Mouse (Mus musculus) midbrain, embryonic 11.5 days (tissue): Measurements from ENCODE around the gene Jmjd1c. TPM values are rescaled to one million over a fixed set of nuclear protein-coding genes. Genes with fewer than 3 reads are reported as not detected.

Experiments used
- ATAC-seq: fragments of 200-750 bp; cut with Nextera tagmentation; 2 replicates; pipeline ENCODE4 v1.8.0; 2017; ENCODE audit warnings: moderate TSS enrichment, moderate library complexity; ENCODE audit not compliant: low FRiP score
- DNase-seq: peaks from one replicate; pipeline ENCODE4 v3.0.0; 2015; ENCODE audit warnings: low spot score; ENCODE audit errors: missing footprints
- H3K27ac ChIP-seq: fragments of 300-500 bp; sonication (generic); 2 replicates; pipeline ENCODE4 v1.5.1; 2014; ENCODE audit warnings: low read depth, low read length
- H3K27me3 ChIP-seq: fragments of 300-500 bp; sonication (generic); 2 replicates; pipeline ENCODE4 v1.6.1; 2014; ENCODE audit warnings: mild to moderate bottlenecking, low read length, moderate library complexity, mixed read lengths; ENCODE audit not compliant: control insufficient read depth, insufficient read depth
- H3K36me3 ChIP-seq: fragments of 300-500 bp; sonication (generic); 2 replicates; pipeline ENCODE4 v1.6.1; 2014; ENCODE audit warnings: mild to moderate bottlenecking, low read length, moderate library complexity, mixed read lengths; ENCODE audit not compliant: control insufficient read depth, insufficient read depth
- H3K4me1 ChIP-seq: fragments of 300-500 bp; sonication (generic); 2 replicates; pipeline ENCODE4 v1.6.1; 2014; ENCODE audit warnings: low read length; ENCODE audit not compliant: control insufficient read depth, insufficient read depth
- H3K4me2 ChIP-seq: fragments of 300-500 bp; sonication (generic); 2 replicates; pipeline ENCODE4 v1.6.1; 2014; ENCODE audit warnings: mild to moderate bottlenecking, moderate library complexity
- H3K4me3 ChIP-seq: fragments of 300-500 bp; sonication (generic); 2 replicates; pipeline ENCODE4 v1.5.1; 2014; ENCODE audit warnings: low read depth, low read length
- H3K9ac ChIP-seq: fragments of 300-500 bp; sonication (generic); 2 replicates; pipeline ENCODE4 v1.6.1; 2014; ENCODE audit warnings: low read length
- H3K9me3 ChIP-seq: fragments of 300-500 bp; sonication (generic); 2 replicates; pipeline ENCODE4 v1.6.1; 2016; ENCODE audit warnings: low read length; ENCODE audit not compliant: control insufficient read depth
- WGBS: fragments of 180-500 bp; shearing (Covaris S2); extraction: QIAGEN DNeasy Blood & Tissue Kit; methylation state at CpG from one replicate; pipeline ENCODE4 v1.1.7; 2014; 5-methylcytosine and 5-hydroxymethylcytosine counted together
- polyA plus RNA-seq: library from polyadenylated mRNA; unstranded; fragments of >200 nt; fragmentation: Nextera tagmentation; extraction: Ambion mirVana; gene quantifications from 2 replicates; pipeline ENCODE4 v1.2.1, GENCODE M21; 2014

The Jmjd1c gene
- polyA plus RNA-seq, 1 experiment from 2014 or later: 46.9 TPM

DNA sequence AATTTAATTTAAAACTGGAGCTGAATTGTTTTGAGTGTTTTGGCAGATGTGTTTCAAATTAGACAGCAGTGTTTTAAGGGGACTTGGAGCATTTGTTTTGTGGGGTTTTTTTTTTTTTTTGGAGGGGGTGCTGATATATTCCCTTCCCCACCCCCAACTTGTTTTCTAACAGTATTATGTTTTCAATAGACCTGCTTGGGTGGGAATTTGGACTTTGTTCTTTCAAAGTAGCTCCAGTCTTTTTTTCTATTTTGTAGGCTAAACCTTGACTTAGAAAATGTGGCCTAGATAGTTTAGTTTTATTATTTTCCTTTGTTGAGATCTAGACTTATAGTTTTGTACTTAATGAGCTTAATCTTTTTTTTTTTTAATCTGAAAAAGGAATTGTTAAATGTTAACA, 90.6 kb downstream of the Jmjd1c start:
- Histone ChIP-seq H3K4me2 (peak overlapping the region; percentile 67), H3K9me3 (no peaks in the 10 kb centered on the region), H3K4me1 (peaks cover 14% of the 10 kb centered on the region), H3K27ac (no peak overlapping the region; the same call in 1 of the 2 replicates), H3K36me3 (no peaks in the 10 kb centered on the region), H3K27me3 (no peaks in the 10 kb centered on the region), H3K9ac (no peak overlapping the region; the same call in 1 of the 2 replicates), H3K4me3 (peak overlapping the region; percentile 44)
- ATAC-seq (no peak), DNase-seq (no peak)

DNA sequence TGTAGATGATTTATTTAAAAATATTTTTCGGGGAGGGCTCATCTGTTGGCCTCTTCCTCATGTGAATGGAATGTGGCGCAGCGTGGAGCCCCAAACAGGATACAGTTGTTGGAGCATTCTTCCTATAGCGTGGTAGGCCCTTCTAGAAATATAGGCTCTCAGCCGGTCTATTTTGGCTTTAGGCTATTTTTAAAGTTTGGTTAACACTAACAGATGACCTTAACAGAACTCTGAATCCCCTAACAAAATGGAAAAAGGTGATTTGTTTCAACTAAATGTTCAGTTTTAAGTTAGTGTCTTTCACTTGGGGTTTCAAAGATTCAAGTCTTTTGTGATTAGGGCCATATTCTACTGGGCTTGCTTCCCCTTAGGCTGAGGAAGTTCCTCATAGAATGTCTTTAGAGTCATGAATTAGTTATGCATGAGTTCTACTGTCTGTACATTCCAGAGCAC, 91.1 kb downstream of the Jmjd1c start:
- H3K27me3 ChIP-seq: no peaks in the 10 kb centered on the region
- ATAC-seq: no peak

DNA sequence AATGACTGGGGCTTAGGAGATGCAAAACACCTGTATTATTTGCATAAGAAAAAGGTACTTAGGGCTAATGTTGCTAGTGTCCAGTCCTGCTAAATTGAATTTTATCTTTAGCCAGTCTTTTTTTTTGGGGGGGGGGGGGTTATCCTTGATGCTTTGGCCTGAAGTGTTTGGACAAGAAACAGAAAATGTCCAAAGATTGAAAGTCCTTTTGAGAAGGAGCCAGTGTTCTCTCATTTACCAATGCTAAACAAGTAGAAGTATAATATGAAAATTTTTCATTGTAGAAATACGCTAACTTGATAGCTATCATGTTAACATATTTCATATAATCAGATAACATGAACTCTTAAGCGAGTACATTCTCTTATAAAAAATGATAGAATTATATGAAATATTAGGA, 92.0 kb downstream of the Jmjd1c start:
- DNase-seq (no peak), ATAC-seq (no peak)
- no peak overlapping the region for H3K27ac ChIP-seq
- H3K4me2 ChIP-seq: peak overlapping the region; percentile 67; the same call in 1 of the 2 replicates
- H3K36me3 ChIP-seq: no peaks in the 10 kb centered on the region
- H3K9ac ChIP-seq: no peak overlapping the region
- no peaks in the 10 kb centered on the region for H3K27me3 ChIP-seq
- H3K9me3 ChIP-seq: no peaks in the 10 kb centered on the region
- 85% methylated on average over 2 of the region's 2 CpGs for WGBS
- H3K4me1 ChIP-seq: peaks cover 14% of the 10 kb centered on the region
- H3K4me3 ChIP-seq: peak overlapping the region; percentile 1; the same call in 1 of the 2 replicates

More for the DNA sequence above, 91.1 kb downstream of the Jmjd1c start:
- peaks cover 14% of the 10 kb centered on the region for H3K4me1 ChIP-seq
- no peaks in the 10 kb centered on the region for H3K36me3 ChIP-seq
- H3K9ac ChIP-seq: peak overlapping the region; percentile 57
- peak overlapping the region; percentile 14; the same call in 1 of the 2 replicates for H3K27ac ChIP-seq
- H3K4me2 ChIP-seq: peak overlapping the region; percentile 67
- no peaks in the 10 kb centered on the region for H3K9me3 ChIP-seq
- DNase-seq: peak; percentile 91
- 8% methylated on average over 5 of the region's 5 CpGs for WGBS
- H3K4me3 ChIP-seq: peak overlapping the region; percentile 28

DNA sequence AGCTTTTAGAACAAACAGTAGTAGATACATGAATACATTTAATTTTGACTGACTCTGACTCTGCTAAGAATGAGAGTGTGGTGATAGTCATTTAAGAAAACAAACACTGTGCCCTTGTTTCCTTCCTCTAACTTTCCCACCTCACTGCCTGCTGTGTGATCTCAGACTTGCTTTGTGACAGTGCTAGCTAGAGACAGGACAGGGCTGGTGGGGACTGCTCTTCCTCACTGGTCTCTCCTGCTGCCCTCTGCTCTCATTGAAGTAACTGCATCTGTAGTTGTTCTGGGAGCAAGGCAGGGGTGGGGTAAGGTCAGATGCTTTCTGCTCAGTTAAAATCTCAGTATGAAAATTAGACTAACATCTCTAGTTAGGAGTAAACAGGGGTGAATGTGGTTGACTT, 93.1 kb downstream of the Jmjd1c start:
- no peak for DNase-seq
- no peak overlapping the region for H3K27ac ChIP-seq

DNA sequence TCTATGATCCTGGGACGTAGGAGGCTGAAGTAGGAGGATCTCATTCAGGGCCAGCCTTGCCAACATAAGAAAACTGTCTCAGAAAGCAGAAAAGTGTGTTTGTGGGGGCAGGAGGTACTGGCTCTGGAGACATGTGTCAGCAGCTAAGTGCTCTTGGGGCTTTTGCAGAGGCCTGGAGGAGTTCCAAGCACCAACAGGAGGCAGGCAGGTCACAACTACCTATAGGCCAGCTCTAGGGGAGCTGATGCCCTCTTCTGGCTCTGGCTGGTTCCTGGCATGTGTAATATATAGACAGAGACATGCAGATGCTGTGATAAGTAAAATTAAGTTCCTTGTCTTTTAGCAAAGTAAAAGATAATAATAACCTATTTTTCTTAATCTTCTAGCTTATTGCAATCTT, 94.3 kb downstream of the Jmjd1c start:
- 83% methylated on average over 1 of the region's 1 CpGs for WGBS
- no peaks in the 10 kb centered on the region for H3K36me3 ChIP-seq
- H3K4me3 ChIP-seq: no peak overlapping the region
- no peak overlapping the region for H3K27ac ChIP-seq
- no peaks in the 10 kb centered on the region for H3K9me3 ChIP-seq
- no peaks in the 10 kb centered on the region for H3K27me3 ChIP-seq
- no peak for ATAC-seq
- DNase-seq: no peak
- no peak overlapping the region for H3K9ac ChIP-seq
- no peak overlapping the region for H3K4me2 ChIP-seq
- peaks cover 14% of the 10 kb centered on the region for H3K4me1 ChIP-seq

More for the DNA sequence above, 93.1 kb downstream of the Jmjd1c start:
- Histone ChIP-seq H3K36me3 (no peaks in the 10 kb centered on the region), H3K9ac (no peak overlapping the region), H3K4me1 (peaks cover 14% of the 10 kb centered on the region), H3K9me3 (no peaks in the 10 kb centered on the region), H3K4me3 (no peak overlapping the region), H3K27me3 (no peaks in the 10 kb centered on the region), H3K4me2 (no peak overlapping the region)
- ATAC-seq: no peak

DNA sequence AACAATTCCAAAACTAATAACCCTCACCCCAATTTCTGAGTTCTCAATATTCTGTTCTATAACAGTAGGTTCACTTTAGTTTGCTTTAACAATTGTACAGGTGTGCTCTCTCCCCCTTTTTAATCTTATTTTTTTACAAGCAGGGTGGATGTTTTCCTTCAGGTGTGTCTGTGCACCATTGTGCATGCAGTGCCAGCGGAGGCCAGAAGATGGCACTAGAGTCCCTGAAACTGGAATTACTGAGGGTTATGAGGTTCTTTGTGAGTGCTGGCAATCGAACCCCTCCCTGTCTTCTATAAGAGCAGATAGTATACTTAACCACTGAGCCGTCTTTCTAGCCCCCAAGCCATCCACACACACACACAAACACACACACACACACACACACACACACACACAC, 96.4 kb downstream of the Jmjd1c start:
- Histone ChIP-seq H3K4me3 (no peak overlapping the region), H3K27me3 (no peaks in the 10 kb centered on the region), H3K36me3 (no peaks in the 10 kb centered on the region), H3K4me1 (peaks cover 8% of the 10 kb centered on the region), H3K27ac (no peak overlapping the region), H3K4me2 (no peak overlapping the region), H3K9ac (no peak overlapping the region), H3K9me3 (no peaks in the 10 kb centered on the region)
- ATAC-seq: no peak
- no peak for DNase-seq
- 94% methylated on average over 3 of the region's 3 CpGs for WGBS

DNA sequence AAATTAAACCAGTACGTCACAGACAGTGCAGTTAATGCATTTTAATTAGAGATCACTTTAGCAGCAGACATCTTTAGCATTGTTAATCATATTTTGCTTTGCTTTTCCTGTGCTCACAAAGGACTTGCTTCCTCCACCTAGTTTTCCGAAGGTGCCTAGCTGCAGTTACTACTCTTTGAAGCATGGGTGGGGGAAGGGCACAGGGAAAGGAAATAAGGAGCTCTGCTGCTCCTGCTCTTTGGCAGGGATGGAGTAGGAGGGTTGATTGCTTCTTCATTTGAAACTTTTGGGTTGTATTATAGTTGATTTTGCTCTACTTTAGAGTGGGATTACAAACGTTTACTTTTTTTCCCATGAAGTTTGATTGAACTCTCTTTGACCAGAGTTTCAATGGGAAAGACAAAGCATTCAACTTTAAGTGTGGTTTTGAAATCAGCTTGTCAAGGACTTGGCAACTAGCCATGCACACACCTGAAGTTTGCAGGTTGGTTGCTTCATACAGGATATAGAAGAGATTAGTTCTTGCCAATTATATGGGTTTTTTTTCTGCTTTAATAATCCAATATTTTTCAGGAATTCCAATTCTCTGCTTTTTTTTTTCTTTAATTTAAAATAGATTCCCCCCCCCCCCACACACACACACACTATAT, 97.2 kb downstream of the Jmjd1c start:
- DNase-seq (no peak), ATAC-seq (no peak)
- H3K9ac ChIP-seq: no peak overlapping the region
- H3K27me3 ChIP-seq: no peaks in the 10 kb centered on the region
- WGBS: 76% methylated on average over 3 of the region's 3 CpGs
- H3K9me3 ChIP-seq: no peaks in the 10 kb centered on the region
- no peaks in the 10 kb centered on the region for H3K36me3 ChIP-seq
- no peak overlapping the region for H3K4me3 ChIP-seq
- H3K27ac ChIP-seq: no peak overlapping the region
- peaks cover 3% of the 10 kb centered on the region for H3K4me1 ChIP-seq
- no peak overlapping the region for H3K4me2 ChIP-seq

DNA sequence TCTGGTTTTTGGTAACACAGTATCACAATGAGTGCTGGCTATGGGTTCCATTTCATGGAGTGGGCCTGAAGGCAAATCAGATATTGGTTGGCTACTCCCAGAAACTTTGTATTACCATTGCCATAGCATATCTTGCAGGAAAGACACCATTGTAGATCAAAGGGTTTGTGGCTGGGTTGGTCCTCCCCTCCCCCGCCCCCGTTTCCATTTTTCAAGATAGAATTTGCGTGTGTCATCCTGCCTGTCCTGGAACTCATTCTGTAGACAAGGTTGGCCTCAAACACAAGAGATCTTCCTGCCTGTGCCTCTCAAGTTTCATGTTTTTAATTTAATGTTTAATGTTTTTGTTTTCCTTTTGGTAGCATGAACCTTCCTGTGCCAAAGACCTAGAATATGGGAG, 98.1 kb downstream of the Jmjd1c start:
- ATAC-seq: no peak
- Histone ChIP-seq H3K9ac (no peak overlapping the region), H3K36me3 (no peaks in the 10 kb centered on the region), H3K27ac (no peak overlapping the region), H3K4me2 (no peak overlapping the region), H3K9me3 (no peaks in the 10 kb centered on the region), H3K4me1 (peaks cover 2% of the 10 kb centered on the region), H3K27me3 (no peaks in the 10 kb centered on the region), H3K4me3 (no peak overlapping the region)
- 87% methylated on average over 3 of the region's 3 CpGs for WGBS
- no peak for DNase-seq

DNA sequence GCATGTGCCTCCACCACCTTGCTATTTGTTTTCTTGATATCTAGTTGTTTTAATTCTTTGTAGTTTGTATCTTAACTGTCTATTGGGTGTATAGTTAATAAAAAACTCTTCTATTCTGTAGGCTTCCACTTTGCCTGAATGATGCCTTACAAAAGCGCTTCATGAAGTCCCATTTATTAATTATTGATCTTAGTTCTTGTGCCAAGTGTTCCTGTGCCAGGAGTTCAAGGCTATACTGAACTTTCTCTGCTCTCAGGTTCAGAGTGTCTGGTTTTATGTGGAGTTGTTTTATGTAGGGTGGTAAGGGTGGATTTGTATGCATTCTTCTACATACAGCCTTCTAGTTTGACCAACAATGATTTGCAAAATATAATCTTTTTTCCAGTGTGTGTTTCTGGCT, 99.7 kb downstream of the Jmjd1c start:
- Histone ChIP-seq H3K4me2 (no peak overlapping the region), H3K27ac (no peak overlapping the region), H3K9ac (no peak overlapping the region), H3K27me3 (no peaks in the 10 kb centered on the region), H3K36me3 (no peaks in the 10 kb centered on the region), H3K4me3 (no peak overlapping the region), H3K9me3 (no peaks in the 10 kb centered on the region), H3K4me1 (no peaks in the 10 kb centered on the region)
- DNase-seq (no peak), ATAC-seq (no peak)
- 93% methylated on average over 1 of the region's 1 CpGs for WGBS
